Mouse (Mus musculus): ENCODE measurements around the gene Pik3cd. TPM values are rescaled to one million over a fixed set of nuclear protein-coding genes. Genes with fewer than 3 reads are reported as not detected.
"Not testable (repeated sequence)": the region's sequence is repeated elsewhere in the genome, so short reads cannot be mapped to it uniquely, and the experiment has no call there.

The Pik3cd gene
- total RNA-seq, 2 experiments from 2014 or later: 19.6 to 23.5 TPM

DNA sequence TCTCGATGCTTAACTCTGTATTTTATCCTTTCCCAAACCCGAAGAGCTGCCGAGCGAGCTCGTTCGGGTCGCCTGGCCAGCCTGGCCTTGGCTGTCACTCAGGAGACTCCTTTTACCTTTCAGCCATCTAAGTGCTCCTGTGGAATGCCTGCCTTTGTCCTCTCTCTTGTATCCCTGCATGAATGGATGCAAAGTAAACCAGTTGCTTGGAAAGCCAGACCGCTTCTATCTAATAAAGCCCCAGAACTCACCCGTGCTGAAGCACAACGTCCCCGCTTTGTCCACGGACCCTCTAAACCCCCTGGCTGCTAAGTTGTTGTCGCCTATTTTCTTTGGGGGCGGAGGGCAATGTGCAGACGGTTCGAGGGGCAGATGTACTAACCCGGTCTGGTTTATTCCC, 75.6 kb downstream of the Pik3cd start:
- Histone ChIP-seq H3K27ac (no peak overlapping the region), H3K4me3 (no peak overlapping the region)
- no peak for DNase-seq (ENCODE audit: low spot score in 2 of 2)
- TF ChIP-seq CTCF (conservative IDR thresholded peaks at IDR 0.05): no peak

DNA sequence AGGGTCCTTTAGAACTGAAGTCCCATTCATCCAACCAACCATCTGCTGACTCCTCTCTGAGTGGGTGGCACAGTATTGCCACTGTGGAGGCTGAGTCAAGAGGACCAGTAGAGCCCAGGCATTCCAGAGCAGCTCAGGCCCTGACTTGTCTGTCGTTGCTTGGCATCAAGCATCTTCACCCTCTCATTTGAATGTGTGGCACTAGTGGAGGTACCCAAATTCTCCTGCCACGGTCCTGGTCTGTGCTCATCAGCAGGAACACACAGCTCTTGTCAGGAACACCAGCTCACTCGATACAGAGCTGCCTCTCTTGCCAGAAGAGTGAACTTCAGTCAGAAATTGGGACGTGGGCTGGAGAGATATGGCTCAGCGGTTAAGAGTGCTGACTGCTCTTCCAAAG, 78.7 kb downstream of the Pik3cd start:
- H3K27ac ChIP-seq: peak overlapping the region; percentile 33; the same call in 1 of the 2 replicates
- no peak for TF ChIP-seq CTCF (conservative IDR thresholded peaks at IDR 0.05)
- no peak overlapping the region for H3K4me3 ChIP-seq
- no peak for DNase-seq (ENCODE audit: low spot score in 2 of 2)

DNA sequence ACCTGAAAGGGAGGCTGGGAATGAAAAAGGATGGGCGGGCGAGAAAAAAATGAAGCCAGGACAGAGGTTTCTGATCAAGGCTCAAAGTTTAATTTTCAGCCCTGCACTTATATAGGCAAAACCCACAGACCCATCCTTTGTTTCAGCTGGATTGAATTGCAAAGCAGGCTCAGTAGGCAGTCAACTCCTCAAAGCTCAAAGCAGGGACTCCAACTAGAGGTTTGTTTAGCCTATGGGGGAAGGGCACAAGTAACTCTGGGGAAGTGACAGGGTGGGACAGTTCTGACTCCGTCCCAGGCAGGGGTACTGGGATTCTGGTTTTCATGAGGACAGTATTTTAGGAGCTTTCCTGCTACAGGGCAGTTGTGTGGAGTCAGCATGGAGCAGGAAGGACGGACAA, 81.1 kb downstream of the Pik3cd start:
- Histone ChIP-seq H3K4me3 (no peak overlapping the region), H3K27ac (no peak overlapping the region)
- no peak for TF ChIP-seq CTCF (conservative IDR thresholded peaks at IDR 0.05)
- DNase-seq (ENCODE audit: low spot score in 2 of 2): no peak

DNA sequence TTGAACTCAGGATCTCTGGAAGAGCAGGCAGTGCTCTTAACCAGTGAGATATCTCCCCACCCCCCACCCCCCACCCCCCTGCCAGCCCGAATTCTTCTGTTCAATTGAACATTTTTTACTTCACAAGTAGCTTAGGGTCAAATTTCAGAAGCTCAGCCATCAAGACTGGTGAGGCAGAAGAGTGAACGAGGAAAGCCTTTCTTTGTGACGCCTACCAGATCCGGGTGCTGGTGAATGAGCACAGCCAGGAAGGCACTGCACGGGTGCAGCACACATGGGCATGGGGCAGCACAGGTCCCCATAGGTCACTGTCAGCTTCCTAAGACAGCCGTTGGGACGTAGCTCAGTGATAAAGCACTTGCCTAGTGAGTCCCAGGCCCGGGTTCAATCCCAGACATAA, 82.4 kb downstream of the Pik3cd start:
- no peak for DNase-seq (ENCODE audit: low spot score in 2 of 2)
- no peak overlapping the region for H3K27ac ChIP-seq
- TF ChIP-seq CTCF (conservative IDR thresholded peaks at IDR 0.05): no peak
- no peak overlapping the region for H3K4me3 ChIP-seq

DNA sequence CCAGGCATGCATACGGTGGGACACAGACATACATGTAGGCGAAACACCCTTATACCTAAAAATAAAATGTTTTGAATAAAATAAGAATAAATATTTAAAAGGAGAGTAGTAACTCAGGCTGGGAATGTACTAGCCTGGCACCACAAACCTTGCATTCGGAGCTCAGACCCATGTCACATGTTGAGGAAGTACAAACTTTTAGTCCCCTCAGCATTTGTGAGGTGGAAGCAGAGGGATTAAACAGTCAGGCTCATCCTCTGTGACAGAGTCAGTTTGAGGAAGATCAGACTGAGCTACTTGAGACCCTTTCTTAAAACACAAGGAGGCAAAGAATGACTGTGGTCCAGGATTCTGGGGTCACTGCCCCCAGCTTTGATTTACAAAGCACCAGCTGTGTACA, 85.4 kb downstream of the Pik3cd start:
- H3K27ac ChIP-seq; DNase-seq (ENCODE audit: low spot score in 2 of 2); H3K4me3 ChIP-seq: not testable (repeated sequence)

DNA sequence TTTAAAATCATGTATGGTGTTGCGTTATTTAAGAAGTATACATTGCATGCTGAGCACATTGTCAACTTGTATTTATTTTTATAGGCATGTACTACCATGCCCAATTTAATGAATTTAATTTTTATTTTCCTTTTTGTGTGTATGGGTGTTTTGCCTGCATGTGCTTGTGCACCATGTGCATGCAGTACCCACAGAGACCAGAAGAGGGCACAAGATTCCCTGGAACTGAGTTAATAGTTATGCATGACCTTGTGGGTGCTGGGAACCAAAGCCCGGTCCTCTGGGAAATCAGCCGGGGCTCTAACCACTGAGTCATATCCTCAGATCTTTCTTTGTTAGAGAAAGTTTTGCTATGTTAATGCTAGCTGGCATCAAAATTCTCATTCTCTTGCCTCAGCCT, 87.5 kb downstream of the Pik3cd start:
- Histone ChIP-seq H3K4me3 (no peak overlapping the region), H3K27ac (no peak overlapping the region)
- DNase-seq (ENCODE audit: low spot score in 2 of 2): no peak
- TF ChIP-seq CTCF (conservative IDR thresholded peaks at IDR 0.05): peak; percentile 56

DNA sequence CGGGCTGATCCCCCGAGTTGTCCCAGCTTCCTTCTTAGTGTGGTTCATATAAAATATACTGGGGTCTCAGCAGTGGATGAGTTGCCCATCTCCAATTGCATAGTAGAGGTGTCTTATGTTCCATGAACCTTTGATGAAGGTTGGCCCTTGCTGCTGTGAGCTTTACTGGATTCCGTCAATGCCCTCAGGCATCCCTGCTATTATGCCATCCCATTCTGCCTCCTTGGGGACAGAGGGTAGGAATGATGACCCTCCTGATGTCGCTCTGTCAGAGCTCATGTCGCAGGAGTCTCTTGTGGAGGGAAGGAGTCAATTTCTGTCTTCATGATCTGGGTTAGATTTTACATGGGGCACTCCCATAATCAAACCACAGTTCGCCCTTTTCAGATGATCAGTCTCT, 88.9 kb downstream of the Pik3cd start:
- not testable (repeated sequence) for H3K4me3 ChIP-seq; DNase-seq (ENCODE audit: low spot score in 2 of 2); H3K27ac ChIP-seq

DNA sequence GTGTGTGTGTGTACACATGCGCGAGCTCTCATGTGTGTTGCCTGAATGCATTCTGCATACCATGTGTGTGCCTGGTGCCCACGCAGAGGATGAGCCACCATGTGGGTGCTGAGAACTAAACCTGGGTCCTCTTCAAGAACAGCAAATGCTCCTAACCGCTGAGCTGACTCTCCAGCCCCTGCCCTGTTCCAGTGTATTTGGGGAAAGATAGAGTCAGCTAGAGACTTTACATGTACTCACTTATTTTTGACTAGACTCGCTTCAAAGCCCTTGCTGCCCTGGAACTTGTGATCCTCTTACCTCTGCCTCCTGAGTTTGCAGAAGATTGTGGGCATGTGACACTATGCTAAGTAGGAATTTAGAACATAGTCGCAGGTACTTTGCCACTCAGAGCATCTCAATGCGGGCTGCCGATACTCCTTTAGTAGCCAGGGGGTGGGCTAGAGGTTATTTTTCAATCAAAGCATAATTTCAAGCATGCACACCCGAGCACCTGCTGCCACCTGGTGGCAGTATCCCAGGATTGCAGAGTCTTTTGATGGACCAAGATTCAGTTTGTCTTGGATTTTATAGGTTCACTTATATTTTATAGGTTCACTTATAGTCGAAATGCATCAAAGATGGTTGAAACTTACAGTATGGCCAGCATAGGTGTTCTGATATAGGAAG, 90.9 kb downstream of the Pik3cd start:
- no peak overlapping the region for H3K27ac ChIP-seq
- DNase-seq (ENCODE audit: low spot score in 2 of 2): peak in 1 of 2 experiments; percentile 62
- H3K4me3 ChIP-seq: no peak overlapping the region
- peak; percentile 95 for TF ChIP-seq CTCF (conservative IDR thresholded peaks at IDR 0.05)

DNA sequence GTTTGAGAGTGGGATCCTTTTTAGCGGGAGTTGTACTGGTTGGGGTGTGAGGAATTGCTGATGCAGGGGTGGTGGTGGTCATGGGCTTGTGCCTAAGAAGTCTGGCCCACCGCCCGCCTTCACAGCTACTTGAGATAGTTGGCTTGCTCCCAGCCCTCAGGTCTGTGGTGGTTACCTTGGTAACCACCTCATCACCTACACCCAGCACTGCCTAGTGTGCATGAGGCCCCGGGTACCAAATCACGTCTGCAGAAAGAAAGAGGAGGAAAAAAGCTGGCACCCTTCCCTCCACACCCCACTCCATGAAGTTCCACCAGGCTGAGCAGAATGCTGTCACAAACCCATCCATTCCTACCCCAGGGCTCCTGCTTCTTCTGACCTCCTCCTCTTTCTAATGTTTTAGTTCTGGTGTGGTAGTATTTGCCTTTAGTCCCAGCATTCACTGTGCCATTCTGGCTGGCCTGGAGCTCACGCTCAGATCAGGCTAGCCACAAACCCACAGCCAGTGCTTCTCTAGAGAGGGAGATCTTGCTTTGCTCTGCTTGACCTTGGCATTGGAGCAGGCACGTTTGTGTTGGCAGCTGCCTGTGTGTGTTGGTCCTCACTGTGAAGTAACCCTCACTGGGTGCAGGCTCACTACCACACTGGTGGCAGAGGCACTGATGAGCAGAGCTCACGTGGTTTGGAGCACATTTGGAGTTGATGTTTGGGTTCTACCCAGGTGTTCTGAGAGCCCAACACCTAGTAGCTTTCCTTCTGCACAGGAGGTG, 92.9 kb downstream of the Pik3cd start:
- no peak overlapping the region for H3K27ac ChIP-seq
- no peak for TF ChIP-seq CTCF (conservative IDR thresholded peaks at IDR 0.05)
- DNase-seq (ENCODE audit: low spot score in 2 of 2): no peak

DNA sequence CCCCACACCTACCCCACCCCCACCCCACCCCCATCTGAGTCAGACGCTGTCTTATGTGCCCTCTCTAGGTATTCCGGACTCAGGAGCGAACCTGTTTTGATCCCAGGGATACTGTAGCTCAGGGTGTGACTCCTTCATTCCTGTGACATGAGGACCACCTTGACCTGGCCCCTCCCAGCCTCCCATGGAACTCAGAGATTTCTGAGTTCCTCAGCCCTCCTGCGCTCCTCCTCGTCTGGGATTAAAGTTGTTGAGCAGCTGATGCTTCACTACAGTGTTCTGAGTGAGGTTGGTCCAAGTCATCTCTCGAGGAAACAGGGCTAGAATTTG, 94.1 kb downstream of the Pik3cd start:
- no peak for DNase-seq (ENCODE audit: low spot score in 2 of 2)
- no peak for TF ChIP-seq CTCF (conservative IDR thresholded peaks at IDR 0.05)
- H3K4me3 ChIP-seq: no peak overlapping the region
- H3K27ac ChIP-seq: no peak overlapping the region

More for the DNA sequence above, 92.9 kb downstream of the Pik3cd start:
- no peak overlapping the region for H3K4me3 ChIP-seq

DNA sequence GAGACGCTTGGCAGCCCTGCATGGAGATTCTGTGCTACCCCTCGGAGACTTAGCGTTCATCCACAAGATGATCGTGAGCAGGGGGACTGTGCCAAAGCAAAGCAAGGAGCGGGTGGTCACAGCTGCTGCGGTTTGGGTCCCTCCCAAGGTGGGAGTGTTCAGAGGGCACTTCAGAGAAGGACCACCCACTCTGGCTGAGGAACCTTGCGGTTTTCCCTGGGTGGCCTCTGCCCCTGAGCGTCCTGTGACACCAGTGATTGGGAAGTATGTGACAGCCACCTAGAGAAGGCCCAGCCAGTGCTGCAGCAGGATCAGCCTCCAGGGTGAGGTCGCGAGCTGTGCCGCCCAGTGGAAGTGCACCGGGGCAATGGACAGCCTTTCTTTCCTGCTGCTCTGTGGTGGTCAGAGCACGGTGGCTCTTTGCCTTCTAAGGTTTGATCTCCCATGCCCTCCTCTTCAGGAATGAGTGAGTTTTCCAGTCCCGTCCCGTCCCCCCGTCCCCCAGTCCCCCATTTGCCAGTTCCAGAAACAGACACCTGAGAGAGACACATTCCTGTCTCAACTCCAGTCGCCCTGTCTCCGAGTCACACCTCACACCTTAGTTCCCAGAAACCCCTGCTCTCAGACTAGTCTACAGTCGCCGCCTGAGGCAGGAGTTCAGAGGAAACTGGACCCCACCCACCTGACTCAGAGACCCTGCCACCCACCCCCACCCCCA, 94.6 kb downstream of the Pik3cd start:
- H3K27ac ChIP-seq: peak overlapping the region; percentile 55; the same call in 1 of the 2 replicates

DNA sequence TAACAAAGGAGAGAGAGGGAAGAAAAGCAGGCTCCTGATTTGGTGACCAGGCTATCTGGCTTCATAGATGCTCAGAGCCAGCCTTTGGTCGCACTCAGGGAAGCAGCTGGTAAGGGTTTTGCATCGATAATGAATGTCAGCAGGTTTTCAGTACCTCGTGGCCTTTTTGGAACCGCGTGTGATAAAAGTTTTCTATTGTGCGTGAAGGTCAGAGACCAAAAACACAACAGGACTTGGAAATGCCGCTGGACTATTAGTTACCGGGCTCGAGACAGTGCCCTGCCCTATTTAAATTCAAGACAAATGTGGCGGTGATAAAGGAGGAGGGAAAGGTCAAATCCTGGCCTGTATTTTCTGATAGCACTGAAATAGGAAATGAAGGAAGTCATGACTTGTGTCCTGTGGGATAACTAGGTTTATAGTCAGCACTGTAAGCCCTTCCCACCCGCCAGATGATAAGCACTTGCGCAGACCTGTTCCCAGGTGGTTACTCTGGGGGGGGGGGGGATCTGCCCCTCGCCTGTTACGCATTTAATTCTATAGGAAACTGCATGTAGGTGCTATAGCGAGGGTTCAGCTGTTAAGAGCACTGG, 95.5 kb downstream of the Pik3cd start:
- no peak overlapping the region for H3K4me3 ChIP-seq
- TF ChIP-seq CTCF (conservative IDR thresholded peaks at IDR 0.05): no peak
- DNase-seq (ENCODE audit: low spot score in 2 of 2): no peak
- H3K27ac ChIP-seq: peak overlapping the region; percentile 39; the same call in 1 of the 2 replicates

More for the DNA sequence above, 94.6 kb downstream of the Pik3cd start:
- no peak for TF ChIP-seq CTCF (conservative IDR thresholded peaks at IDR 0.05)
- no peak overlapping the region for H3K4me3 ChIP-seq
- DNase-seq (ENCODE audit: low spot score in 2 of 2): no peak

DNA sequence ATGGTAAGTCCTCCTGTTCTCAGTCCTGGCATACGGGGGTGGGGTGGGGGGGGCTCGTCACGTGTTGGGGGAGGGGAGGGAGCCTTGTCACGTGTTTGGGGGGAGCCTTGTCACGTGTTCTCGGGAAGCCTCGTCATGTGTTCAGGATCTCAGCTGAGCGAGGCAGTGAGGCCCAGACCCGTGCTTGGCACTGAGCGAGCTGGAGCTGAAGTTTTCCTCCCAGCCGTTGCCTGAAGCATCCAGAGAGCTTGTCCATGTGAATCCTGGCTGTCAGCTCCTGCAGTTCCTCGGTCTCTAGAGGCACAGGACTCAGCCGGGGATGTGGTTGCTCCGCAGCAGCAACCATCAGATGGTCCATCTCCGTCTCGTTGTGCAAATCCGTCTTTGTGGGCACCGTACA, 96.3 kb downstream of the Pik3cd start:
- Histone ChIP-seq H3K4me3 (no peak overlapping the region), H3K27ac (peak overlapping the region; percentile 68)
- no peak for DNase-seq (ENCODE audit: low spot score in 2 of 2)
- no peak for TF ChIP-seq CTCF (conservative IDR thresholded peaks at IDR 0.05)

Measured in layer of hippocampus, adult 2 months (tissue).